Mouse (Mus musculus): ENCODE data around the gene Nutm1. TPM values are rescaled to one million over a fixed set of nuclear protein-coding genes. Genes with fewer than 3 reads are reported as not detected.

Nutm1 gene
- polyA plus RNA-seq, 1 experiment from 2014 or later: not detected

GRCm38 (mm10) chr2:112261748-112262653, 2.9 kb upstream of the Nutm1 start, which contains the start of gene Nop10:
TSS of gene Nop10 (plus strand) at chr2:112261926.
- H3K27ac ChIP-seq (ENCODE audit: poor library complexity, severe bottlenecking): peak within 1 kb of the TSS; percentile 61
- H3K36me3 ChIP-seq: no peaks in the 10 kb centered on the region
- peak within 1 kb of the TSS; percentile 69 for H3K4me2 ChIP-seq
- peak within 1 kb of the TSS; percentile 68 for H3K4me3 ChIP-seq
- under 1% methylated on average over 36 of the region's 36 CpGs for WGBS
- peaks cover 19% of the 10 kb centered on the region for H3K4me1 ChIP-seq (replicated peaks)
- H3K9me3 ChIP-seq (replicated peaks): no peaks in the 10 kb centered on the region
- ATAC-seq (ENCODE audit: insufficient number of reproducible peaks, low FRiP score): peak; percentile 57
- H3K27me3 ChIP-seq (replicated peaks): no peaks in the 10 kb centered on the region
- peak within 1 kb of the TSS; percentile 72 for H3K9ac ChIP-seq

GRCm38 (mm10) chr2:112254675-112255515, 4.2 kb downstream of the Nutm1 start:
- Histone ChIP-seq H3K9ac (no peak overlapping the region), H3K4me2 (no peak overlapping the region), H3K27me3 (replicated peaks) (no peaks in the 10 kb centered on the region), H3K27ac (ENCODE audit: poor library complexity, severe bottlenecking) (no peak overlapping the region), H3K9me3 (replicated peaks) (no peaks in the 10 kb centered on the region), H3K4me3 (no peak overlapping the region), H3K4me1 (replicated peaks) (no peaks in the 10 kb centered on the region), H3K36me3 (no peaks in the 10 kb centered on the region)
- ATAC-seq (ENCODE audit: insufficient number of reproducible peaks, low FRiP score): no peak
- WGBS: 65% methylated on average over 7 of the region's 7 CpGs

- Histone ChIP-seq H3K9ac (no peak overlapping the region), H3K36me3 (peaks cover 11% of the 10 kb centered on the region), H3K9me3 (replicated peaks) (no peaks in the 10 kb centered on the region), H3K4me1 (replicated peaks) (no peaks in the 10 kb centered on the region), H3K27ac (ENCODE audit: poor library complexity, severe bottlenecking) (no peak overlapping the region), H3K4me2 (no peak overlapping the region), H3K4me3 (no peak overlapping the region), H3K27me3 (replicated peaks) (no peaks in the 10 kb centered on the region)
- ATAC-seq (ENCODE audit: insufficient number of reproducible peaks, low FRiP score): no peak
- WGBS: 79% methylated on average over 10 of the region's 10 CpGs
Measured at GRCm38 (mm10) chr2:112249780-112250453, 9.2 kb downstream of the Nutm1 start.

- ATAC-seq (ENCODE audit: insufficient number of reproducible peaks, low FRiP score): no peak
- Histone ChIP-seq H3K27me3 (replicated peaks) (no peaks in the 10 kb centered on the region), H3K4me2 (no peak overlapping the region), H3K27ac (ENCODE audit: poor library complexity, severe bottlenecking) (no peak overlapping the region), H3K4me1 (replicated peaks) (no peaks in the 10 kb centered on the region), H3K9me3 (replicated peaks) (no peaks in the 10 kb centered on the region), H3K36me3 (peaks cover 33% of the 10 kb centered on the region), H3K9ac (no peak overlapping the region), H3K4me3 (no peak overlapping the region)
- WGBS: 72% methylated on average over 10 of the region's 10 CpGs
Measured at GRCm38 (mm10) chr2:112247323-112247722, 11.8 kb downstream of the Nutm1 start.

DNA sequence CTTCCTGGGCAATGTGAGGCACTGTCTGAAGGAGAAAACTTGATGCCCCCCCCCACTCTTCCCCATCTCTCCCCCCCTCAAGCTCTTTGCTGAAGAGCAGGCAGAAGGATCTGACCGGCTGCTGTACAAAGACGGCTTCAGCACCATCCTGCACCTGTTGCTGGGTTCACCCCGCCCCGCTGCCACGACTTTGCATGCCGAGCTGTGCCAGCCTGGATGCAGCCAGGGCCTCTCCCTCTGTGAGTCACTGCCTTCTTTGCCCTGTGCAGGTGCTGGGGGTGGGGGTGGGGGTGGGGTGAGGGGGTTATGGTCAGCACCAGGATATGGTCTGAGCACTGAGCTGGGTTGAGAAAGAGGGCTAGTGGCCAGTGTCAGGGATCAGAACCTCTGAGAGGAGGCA, 12.9 kb downstream of the Nutm1 start:
- H3K27me3 ChIP-seq (replicated peaks): no peaks in the 10 kb centered on the region
- ATAC-seq (ENCODE audit: insufficient number of reproducible peaks, low FRiP score): no peak; the same call in 1 of the 2 replicates

GRCm38 (mm10) chr2:112245307-112245706, 13.8 kb downstream of the Nutm1 start:
- no peaks in the 10 kb centered on the region for H3K9me3 ChIP-seq (replicated peaks)
- H3K27ac ChIP-seq (ENCODE audit: poor library complexity, severe bottlenecking): no peak overlapping the region
- H3K4me1 ChIP-seq (replicated peaks): peaks cover 9% of the 10 kb centered on the region
- H3K4me3 ChIP-seq: no peak overlapping the region
- no peak overlapping the region for H3K9ac ChIP-seq
- no peaks in the 10 kb centered on the region for H3K27me3 ChIP-seq (replicated peaks)
- no peak overlapping the region for H3K4me2 ChIP-seq
- WGBS: 87% methylated on average over 5 of the region's 5 CpGs
- peaks cover 33% of the 10 kb centered on the region for H3K36me3 ChIP-seq
- ATAC-seq (ENCODE audit: insufficient number of reproducible peaks, low FRiP score): no peak

More for the DNA sequence above, 12.9 kb downstream of the Nutm1 start:
- Histone ChIP-seq H3K4me1 (replicated peaks) (0 out of 2 replicates have a peak, but pooled peaks cover under 1% of the 10 kb centered on the region), H3K4me3 (no peak overlapping the region), H3K27ac (ENCODE audit: poor library complexity, severe bottlenecking) (no peak overlapping the region), H3K9me3 (replicated peaks) (no peaks in the 10 kb centered on the region), H3K9ac (no peak overlapping the region), H3K4me2 (no peak overlapping the region), H3K36me3 (peaks cover 33% of the 10 kb centered on the region)
- 88% methylated on average over 6 of the region's 6 CpGs for WGBS

DNA sequence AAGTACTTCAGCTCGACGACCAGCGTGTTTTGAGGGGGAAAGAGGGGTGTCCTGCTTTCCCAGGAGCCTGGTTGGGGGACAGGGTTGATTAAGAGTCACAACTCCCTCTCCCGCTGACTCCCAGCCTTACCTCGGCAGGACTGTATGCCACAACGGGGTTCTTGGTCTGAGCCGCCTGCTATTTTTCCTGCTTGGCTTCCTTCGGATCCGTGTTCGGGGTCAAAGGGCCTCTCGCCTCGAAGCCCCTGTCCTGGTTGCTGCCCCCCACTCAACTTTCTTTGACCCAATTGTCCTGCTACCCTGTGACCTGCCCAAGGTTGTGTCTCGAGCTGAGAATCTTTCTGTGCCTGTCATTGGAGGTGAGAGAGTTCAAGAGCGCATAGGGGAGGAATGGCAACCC, 17.3 kb downstream of the Nutm1 start:
- Histone ChIP-seq H3K4me1 (replicated peaks) (peaks cover 14% of the 10 kb centered on the region), H3K4me2 (no peak overlapping the region), H3K4me3 (no peak overlapping the region), H3K27ac (ENCODE audit: poor library complexity, severe bottlenecking) (no peak overlapping the region), H3K36me3 (peaks cover 33% of the 10 kb centered on the region), H3K27me3 (replicated peaks) (no peaks in the 10 kb centered on the region), H3K9ac (no peak overlapping the region), H3K9me3 (replicated peaks) (no peaks in the 10 kb centered on the region)
- 76% methylated on average over 14 of the region's 14 CpGs for whole genome bisulfite sequencing
- no peak for ATAC-seq (ENCODE audit: insufficient number of reproducible peaks, low FRiP score)

DNA sequence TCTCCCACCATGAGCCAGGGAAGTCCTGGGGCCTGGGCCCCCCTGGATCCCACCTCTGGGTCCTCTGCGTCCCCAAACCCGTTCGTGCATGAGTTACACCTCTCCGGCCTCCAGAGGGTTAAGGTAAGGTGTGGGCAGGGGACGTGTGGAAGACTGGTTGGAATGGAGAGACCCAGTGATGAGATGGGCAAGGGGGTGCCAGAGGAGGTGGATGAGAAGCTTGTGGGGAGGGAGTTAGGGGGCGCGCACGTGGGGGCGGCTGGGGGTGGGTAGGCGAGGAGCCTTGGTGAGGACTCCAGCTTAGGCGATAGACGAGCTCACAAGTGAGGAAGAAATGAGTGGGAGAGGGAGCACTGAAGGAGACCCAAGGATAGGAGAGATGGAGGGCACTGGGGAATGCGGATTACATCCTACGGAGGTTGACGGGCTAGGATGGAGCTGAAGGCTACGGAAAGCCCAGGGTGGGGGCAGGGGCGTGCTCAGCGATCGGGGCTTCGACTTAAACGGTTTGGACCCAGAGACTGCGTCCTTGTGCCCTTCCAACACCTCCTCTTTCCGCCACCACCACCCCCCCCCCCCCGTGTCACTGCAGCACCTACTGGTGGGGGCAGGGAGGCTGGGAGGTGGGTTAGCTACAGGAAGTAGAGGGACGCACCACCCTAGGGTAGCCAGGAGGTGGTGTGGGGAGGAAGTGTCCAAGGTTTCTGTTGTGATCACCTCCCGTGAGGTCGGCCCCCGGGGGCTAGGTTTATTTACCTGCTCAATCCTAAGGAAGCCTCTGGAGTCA, 19.0 kb downstream of the Nutm1 start:
- H3K27me3 ChIP-seq (replicated peaks): no peaks in the 10 kb centered on the region
- peak overlapping the region; percentile 87 for H3K4me3 ChIP-seq
- H3K36me3 ChIP-seq: peaks cover 22% of the 10 kb centered on the region
- peaks cover 14% of the 10 kb centered on the region for H3K4me1 ChIP-seq (replicated peaks)
- peak; percentile 27; the same call in 1 of the 2 replicates for ATAC-seq (ENCODE audit: insufficient number of reproducible peaks, low FRiP score)
- WGBS: under 1% methylated on average over 28 of the region's 28 CpGs
- peak overlapping the region; percentile 83 for H3K4me2 ChIP-seq
- H3K9ac ChIP-seq: peak overlapping the region; percentile 85
- no peaks in the 10 kb centered on the region for H3K9me3 ChIP-seq (replicated peaks)
- H3K27ac ChIP-seq (ENCODE audit: poor library complexity, severe bottlenecking): peak overlapping the region; percentile 89

- 4% methylated on average over 81 of the region's 94 CpGs for whole genome bisulfite sequencing
- ATAC-seq (ENCODE audit: insufficient number of reproducible peaks, low FRiP score): peak; percentile 89
Measured at GRCm38 (mm10) chr2:112239212-112239934, 19.7 kb downstream of the Nutm1 start, which contains the start of gene Lpcat4. TSS of gene Lpcat4 (plus strand) at chr2:112239468.

More at GRCm38 (mm10) chr2:112239212-112239934, 19.7 kb downstream of the Nutm1 start, which contains the start of gene Lpcat4:
- Histone ChIP-seq H3K9ac (peak within 1 kb of the TSS; percentile 85), H3K4me3 (peak within 1 kb of the TSS; percentile 87), H3K27me3 (replicated peaks) (no peaks in the 10 kb centered on the region), H3K9me3 (replicated peaks) (no peaks in the 10 kb centered on the region), H3K4me2 (peak within 1 kb of the TSS; percentile 83), H3K4me1 (replicated peaks) (peaks cover 14% of the 10 kb centered on the region), H3K27ac (ENCODE audit: poor library complexity, severe bottlenecking) (peak within 1 kb of the TSS; percentile 89), H3K36me3 (peaks cover 18% of the 10 kb centered on the region)

All from heart, embryonic 12.5 days (tissue).